Mouse (Mus musculus) layer of hippocampus, postnatal 14 days (tissue): ENCODE results near the gene Gjb6. TPM values are rescaled to one million over a fixed set of nuclear protein-coding genes. Genes with fewer than 3 reads are reported as not detected.

ENCODE experiments used
- DNase-seq, 2 experiments: peaks; one replicate each; pipeline ENCODE4 v3.0.0; 2021 to 2022; ENCODE audit warnings: low spot score in 2 of 2, mixed read lengths in 1 of 2
- long read RNA-seq, 2 experiments: library from polyadenylated mRNA; stranded (forward); transcript quantifications; one replicate each; pipeline ENCODE4 v2.0.0; 2021
- total RNA-seq, 2 experiments: library from RNA; stranded (reverse); gene quantifications; 2 replicates each; pipeline ENCODE4 v1.2.3; 2021

The Gjb6 gene
- 100 to 1,000 TPM in 1 of 2 experiments, 10 to 100 TPM in 1; 95.4 to 124 TPM for total RNA-seq
- long read RNA-seq, experiment 1, transcript Gjb6-201 (3 exons, 2,105 nt) = major isoform, 84 of 122 reads
- long read RNA-seq, experiment 1, partial matches to known transcripts = 2 of 122 reads
- long read RNA-seq, experiment 1, other reads (novel, unspliced or antisense) = 31 of 122 reads
- long read RNA-seq, experiment 2, transcript Gjb6-201 (3 exons, 2,105 nt) = major isoform, 104 of 132 reads
- long read RNA-seq, experiment 2, partial matches to known transcripts = 1 of 132 reads
- long read RNA-seq, experiment 2, other reads (novel, unspliced or antisense) = 26 of 132 reads

GRCm38 (mm10) chr14:57133161-57133661 is at the start of gene Gjb6:
TSS of gene Gjb6 (minus strand) at chr14:57133611.
- DNase-seq = no peak

- DNase-seq = peak in 1 of 2 experiments; percentile 50
Observed at GRCm38 (mm10) chr14:57165493-57165892, 32.1 kb upstream of the Gjb6 start.

- DNase-seq = peak in 1 of 2 experiments; percentile 27
Observed at GRCm38 (mm10) chr14:57161833-57162232, 28.4 kb upstream of the Gjb6 start.

- peak; percentile 34 to 37 for DNase-seq
Observed at GRCm38 (mm10) chr14:57161201-57161600, 27.8 kb upstream of the Gjb6 start.

GRCm38 (mm10) chr14:57154916-57155315 is 21.5 kb upstream of the Gjb6 start:
- no peak for DNase-seq

- peak in 1 of 2 experiments; percentile 34 for DNase-seq
Observed at GRCm38 (mm10) chr14:57145741-57146140, 12.3 kb upstream of the Gjb6 start.

GRCm38 (mm10) chr14:57135265-57135664 is 1.9 kb upstream of the Gjb6 start:
- DNase-seq = no peak

GRCm38 (mm10) chr14:57127383-57127782 is 6.0 kb downstream of the Gjb6 start:
- DNase-seq = no peak

- DNase-seq = no peak
Observed at GRCm38 (mm10) chr14:57122295-57122694, 11.1 kb downstream of the Gjb6 start.

GRCm38 (mm10) chr14:57115823-57116544 is 17.4 kb downstream of the Gjb6 start, which contains the start of gene Gm4491:
TSS of gene Gm4491 (minus strand) at chr14:57115883.
- peak; percentile 42 to 84 for DNase-seq

GRCm38 (mm10) chr14:57109194-57109593 is 24.2 kb downstream of the Gjb6 start:
- peak; percentile 26 to 65 for DNase-seq

GRCm38 (mm10) chr14:57107916-57108315 is 25.5 kb downstream of the Gjb6 start:
- DNase-seq = no peak

- no peak for DNase-seq
Observed at GRCm38 (mm10) chr14:57107091-57107490, 26.3 kb downstream of the Gjb6 start.

- DNase-seq = no peak
Observed at GRCm38 (mm10) chr14:57105721-57106120, 27.7 kb downstream of the Gjb6 start.

GRCm38 (mm10) chr14:57105111-57105510 is 28.3 kb downstream of the Gjb6 start:
- DNase-seq = no peak

GRCm38 (mm10) chr14:57104106-57105023 is 29.0 kb downstream of the Gjb6 start, which contains the start of gene Gjb2:
TSS of gene Gjb2 (minus strand) at chr14:57104702.
- peak in 1 of 2 experiments; percentile 11 for DNase-seq

GRCm38 (mm10) chr14:57103711-57104105 is 29.7 kb downstream of the Gjb6 start:
- DNase-seq = no peak

- no peak for DNase-seq
Observed at GRCm38 (mm10) chr14:57103121-57103520, 30.3 kb downstream of the Gjb6 start.

GRCm38 (mm10) chr14:57101623-57102022 is 31.8 kb downstream of the Gjb6 start:
- DNase-seq = no peak

- no peak for DNase-seq
Observed at GRCm38 (mm10) chr14:57095855-57096254, 37.6 kb downstream of the Gjb6 start.

GRCm38 (mm10) chr14:57093029-57093428 is 40.4 kb downstream of the Gjb6 start:
- DNase-seq = peak; percentile 32 to 62
